Mouse (Mus musculus) stomach, postnatal 0 days (tissue): ENCODE data around the gene Akap13. TPM values are rescaled to one million over a fixed set of nuclear protein-coding genes. Genes with fewer than 3 reads are reported as not detected.

Experiments
- ATAC-seq: fragments of 200-750 bp; cut with Nextera tagmentation; 2 replicates; pipeline ENCODE4 v1.8.0; 2017; ENCODE audit not compliant: low FRiP score, low TSS enrichment
- DNase-seq: peaks from one replicate; pipeline ENCODE4 v3.0.0-alpha.2; 2016; ENCODE audit warnings: low spot score
- H3K27ac ChIP-seq: fragments of 300-500 bp; sonication (generic); replicated peaks from 2 replicates; pipeline ENCODE4 v1.5.1; 2014; ENCODE audit warnings: mild to moderate bottlenecking, control low read depth
- H3K27me3 ChIP-seq: fragments of 300-500 bp; sonication (generic); 2 replicates; pipeline ENCODE4 v1.6.1; 2014; ENCODE audit warnings: low read length; ENCODE audit not compliant: control insufficient read depth, insufficient read depth
- H3K36me3 ChIP-seq: fragments of 300-500 bp; sonication (generic); 2 replicates; pipeline ENCODE4 v1.6.1; 2014; ENCODE audit warnings: low read length, mixed read lengths; ENCODE audit not compliant: control insufficient read depth, insufficient read depth
- H3K4me1 ChIP-seq: fragments of 300-500 bp; sonication (generic); replicated peaks from 2 replicates; pipeline ENCODE4 v1.6.1; 2014; ENCODE audit warnings: antibody characterized with exemption; ENCODE audit not compliant: control insufficient read depth, insufficient read depth
- H3K4me2 ChIP-seq: fragments of 300-500 bp; sonication (generic); replicated peaks from 2 replicates; pipeline ENCODE4 v1.6.1; 2014; ENCODE audit warnings: low read depth, mild to moderate bottlenecking, control low read depth, moderate library complexity
- H3K4me3 ChIP-seq: fragments of 300-500 bp; sonication (generic); 2 replicates; pipeline ENCODE4 v1.5.1; 2014; ENCODE audit warnings: low read depth, low read length, control low read depth
- H3K9ac ChIP-seq: fragments of 300-500 bp; sonication (generic); 2 replicates; pipeline ENCODE4 v1.6.1; 2014; ENCODE audit warnings: mild to moderate bottlenecking, low read length, control low read depth, mixed read lengths
- H3K9me3 ChIP-seq: fragments of 300-500 bp; sonication (generic); 2 replicates; pipeline ENCODE4 v1.6.1; 2016; ENCODE audit warnings: low read length; ENCODE audit not compliant: control insufficient read depth
- CTCF ChIP-seq: IDR thresholded peaks from 2 replicates; pipeline ENCODE4 v1.5.1; 2016; ENCODE audit warnings: antibody characterized with exemption, low read depth, mild to moderate bottlenecking, moderate library complexity
- EP300 ChIP-seq: optimal IDR thresholded peaks from 2 replicates; pipeline ENCODE3; 2016; ENCODE audit warnings: antibody characterized with exemption
- WGBS: fragments of 180-500 bp; shearing (Covaris S2); extraction: QIAGEN DNeasy Blood & Tissue Kit; methylation state at CpG from one replicate; pipeline ENCODE4 v1.1.7; 2014; 5-methylcytosine and 5-hydroxymethylcytosine counted together
- polyA plus RNA-seq: library from polyadenylated mRNA; unstranded; fragments of >200 nt; fragmentation: Nextera tagmentation; extraction: Ambion mirVana; gene quantifications from 2 replicates; pipeline ENCODE4 v1.2.1, GENCODE M21; 2015

Akap13 gene
- polyA plus RNA-seq, 1 experiment from 2014 or later = 18.8 TPM

GRCm38 (mm10) chr7:75537567-75537966, 82.2 kb downstream of the Akap13 start:
- no peak overlapping the region for H3K27ac ChIP-seq
- H3K9me3 ChIP-seq = no peaks in the 10 kb centered on the region
- WGBS = 82% methylated on average over 2 of the region's 2 CpGs
- no peaks in the 10 kb centered on the region for H3K36me3 ChIP-seq
- H3K27me3 ChIP-seq = no peaks in the 10 kb centered on the region
- H3K9ac ChIP-seq = no peak overlapping the region
- H3K4me3 ChIP-seq = no peak overlapping the region
- ATAC-seq = no peak
- TF ChIP-seq EP300 (no peak), CTCF (no peak)
- DNase-seq = no peak
- no peaks in the 10 kb centered on the region for H3K4me1 ChIP-seq
- H3K4me2 ChIP-seq = no peak overlapping the region

GRCm38 (mm10) chr7:75538513-75538912, 83.2 kb downstream of the Akap13 start:
- Histone ChIP-seq H3K9me3 (no peaks in the 10 kb centered on the region), H3K36me3 (no peaks in the 10 kb centered on the region), H3K4me2 (no peak overlapping the region), H3K4me3 (no peak overlapping the region), H3K27ac (no peak overlapping the region), H3K9ac (no peak overlapping the region), H3K27me3 (no peaks in the 10 kb centered on the region), H3K4me1 (no peaks in the 10 kb centered on the region)
- no peak for TF ChIP-seq EP300
- no peak for TF ChIP-seq CTCF
- no peak for ATAC-seq
- 93% methylated on average over 3 of the region's 3 CpGs for WGBS
- no peak for DNase-seq

- ATAC-seq (no peak), DNase-seq (no peak)
- Histone ChIP-seq H3K27me3 (no peaks in the 10 kb centered on the region), H3K4me2 (no peak overlapping the region), H3K36me3 (no peaks in the 10 kb centered on the region), H3K9ac (no peak overlapping the region), H3K27ac (no peak overlapping the region), H3K4me3 (no peak overlapping the region), H3K9me3 (no peaks in the 10 kb centered on the region), H3K4me1 (no peaks in the 10 kb centered on the region)
- TF ChIP-seq CTCF (no peak), EP300 (no peak)
- WGBS = 69% methylated on average over 3 of the region's 3 CpGs
Measured at GRCm38 (mm10) chr7:75539168-75539567, 83.8 kb downstream of the Akap13 start.

- ATAC-seq = no peak
- Histone ChIP-seq H3K27ac (0 out of 2 replicates have a peak overlapping the region, but pooled peaks have one; percentile 31), H3K4me1 (peaks cover 2% of the 10 kb centered on the region), H3K9ac (no peak overlapping the region), H3K36me3 (no peaks in the 10 kb centered on the region), H3K4me3 (no peak overlapping the region), H3K27me3 (no peaks in the 10 kb centered on the region), H3K4me2 (no peak overlapping the region), H3K9me3 (no peaks in the 10 kb centered on the region)
- DNase-seq = no peak
- 54% methylated on average over 3 of the region's 3 CpGs for WGBS
- TF ChIP-seq EP300 (no peak), CTCF (no peak)
Measured at GRCm38 (mm10) chr7:75549856-75550255, 94.5 kb downstream of the Akap13 start.

DNA sequence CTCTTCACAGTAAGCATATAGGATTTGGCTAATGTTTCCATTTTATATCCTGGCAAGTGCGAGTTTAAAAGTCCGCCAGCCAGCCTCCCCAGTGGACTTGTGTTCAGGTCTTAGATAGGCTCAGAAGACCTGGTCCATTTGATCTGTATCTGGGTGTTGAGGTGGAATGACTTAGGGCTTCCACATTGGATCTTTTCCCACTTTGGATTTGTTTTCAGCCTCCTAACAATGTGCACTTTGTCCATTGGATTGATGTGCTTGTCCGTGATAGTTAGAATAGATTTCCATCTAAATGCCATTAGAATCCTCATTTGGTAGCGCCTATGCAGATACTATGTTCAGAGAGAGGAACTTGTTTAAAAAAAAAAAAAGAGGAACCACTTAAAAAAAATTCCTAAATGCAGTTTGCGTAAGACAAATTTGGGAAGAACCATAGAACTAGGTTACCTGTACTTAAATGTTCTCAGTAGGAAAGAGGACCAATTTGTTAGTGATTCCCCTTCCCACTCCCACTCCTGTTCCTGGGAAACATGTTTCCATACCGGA, 95.5 kb downstream of the Akap13 start:
- no peak overlapping the region for H3K27ac ChIP-seq
- WGBS = 80% methylated on average over 6 of the region's 6 CpGs

GRCm38 (mm10) chr7:75553002-75553666, 97.8 kb downstream of the Akap13 start:
- H3K27ac ChIP-seq = peak overlapping the region; percentile 67; the same call in 1 of the 2 replicates
- no peak overlapping the region for H3K4me2 ChIP-seq
- TF ChIP-seq CTCF (no peak), EP300 (no peak)
- no peaks in the 10 kb centered on the region for H3K36me3 ChIP-seq
- H3K4me3 ChIP-seq = no peak overlapping the region
- ATAC-seq (peak; percentile 53; the same call in 1 of the 2 replicates), DNase-seq (no peak)
- H3K9me3 ChIP-seq = no peaks in the 10 kb centered on the region
- H3K27me3 ChIP-seq = no peaks in the 10 kb centered on the region
- H3K9ac ChIP-seq = no peak overlapping the region
- WGBS = 32% methylated on average over 8 of the region's 8 CpGs
- peaks cover 6% of the 10 kb centered on the region for H3K4me1 ChIP-seq

More for the DNA sequence above, 95.5 kb downstream of the Akap13 start:
- Histone ChIP-seq H3K4me3 (no peak overlapping the region), H3K4me1 (peaks cover 6% of the 10 kb centered on the region), H3K9ac (no peak overlapping the region), H3K4me2 (no peak overlapping the region), H3K9me3 (no peaks in the 10 kb centered on the region), H3K27me3 (no peaks in the 10 kb centered on the region), H3K36me3 (no peaks in the 10 kb centered on the region)
- TF ChIP-seq CTCF = no peak
- no peak for TF ChIP-seq EP300
- DNase-seq (no peak), ATAC-seq (no peak)
